Mouse (Mus musculus) spleen, adult 18-20 months (tissue): ENCODE results near the gene Arfgef2.

Experiments
- DNase-seq, 2 experiments: peaks; one replicate each; pipeline ENCODE4 v3.0.0; 2022; ENCODE audit warnings: mixed read lengths in 2 of 2

Arfgef2 gene

GRCm38 (mm10) chr2:166865476-166865875 is 60.1 kb downstream of the Arfgef2 start:
- no peak for DNase-seq

DNA sequence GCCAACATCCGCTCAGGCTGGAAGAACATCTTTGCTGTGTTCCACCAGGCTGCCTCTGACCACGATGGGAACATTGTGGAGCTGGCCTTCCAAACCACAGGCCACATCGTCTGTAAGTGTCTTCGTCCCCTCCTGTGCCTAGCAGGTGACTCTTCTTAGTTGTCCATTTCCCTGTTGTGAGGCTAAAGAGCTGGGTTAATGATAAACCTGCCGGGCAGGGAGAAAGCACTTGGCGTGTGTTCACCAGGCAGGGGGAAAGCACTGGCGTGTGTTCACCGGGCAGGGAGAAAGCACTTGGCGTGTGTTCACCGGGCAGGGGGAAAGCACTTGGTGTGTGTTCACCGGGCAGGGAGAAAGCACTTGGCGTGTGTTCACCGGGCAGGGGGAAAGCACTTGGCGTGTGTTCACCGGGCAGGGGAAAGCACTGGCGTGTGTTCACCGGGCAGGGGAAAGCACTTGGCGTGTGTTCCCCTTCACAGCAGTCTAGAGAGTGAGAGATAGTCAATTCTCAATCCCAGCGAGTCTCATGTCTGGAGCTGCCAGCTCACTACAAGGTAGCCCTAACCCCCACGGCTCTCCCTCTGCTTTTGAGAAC is 65.0 kb downstream of the Arfgef2 start:
- no peak for DNase-seq

DNA sequence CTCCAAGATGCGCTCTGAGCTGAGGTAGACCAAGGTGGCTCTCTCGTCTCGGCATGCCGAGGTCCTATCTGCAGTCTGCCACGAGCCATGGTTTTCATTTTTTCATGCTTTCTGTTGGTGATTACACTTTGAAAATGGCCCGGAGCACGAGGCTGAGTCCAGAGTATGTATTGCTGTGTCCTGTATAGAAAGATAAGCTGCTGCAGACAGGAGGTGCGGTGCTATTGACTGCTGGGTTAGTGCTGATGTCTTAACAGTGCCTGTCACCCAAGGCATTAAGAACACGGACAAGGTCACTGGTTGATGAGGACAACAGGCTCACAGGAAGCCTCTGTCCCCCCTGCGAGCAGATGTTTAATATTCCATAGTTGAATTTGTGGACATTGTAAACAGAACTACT is 65.5 kb downstream of the Arfgef2 start:
- DNase-seq = no peak

GRCm38 (mm10) chr2:166874675-166875280 is 69.4 kb downstream of the Arfgef2 start:
- no peak for DNase-seq

DNA sequence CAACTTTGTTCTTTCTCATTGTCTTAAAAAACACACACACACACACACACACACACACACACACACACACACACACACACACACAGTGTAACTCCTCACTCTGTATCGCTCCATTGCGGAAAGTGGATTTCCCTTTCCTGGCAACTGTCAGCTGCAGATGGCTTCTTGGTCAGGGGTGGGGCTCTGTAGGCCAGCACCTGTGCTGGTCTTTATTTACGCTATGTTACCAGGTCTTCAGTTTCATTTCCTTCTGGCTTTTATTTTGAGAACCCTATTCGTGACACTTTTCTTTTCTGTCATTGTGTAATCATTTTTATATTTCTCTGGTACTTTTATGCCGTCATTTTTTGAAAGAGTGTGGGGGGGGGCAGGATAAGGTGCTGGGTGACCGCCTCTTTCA is 70.2 kb downstream of the Arfgef2 start:
- peak in 1 of 2 experiments; percentile 35 for DNase-seq

DNA sequence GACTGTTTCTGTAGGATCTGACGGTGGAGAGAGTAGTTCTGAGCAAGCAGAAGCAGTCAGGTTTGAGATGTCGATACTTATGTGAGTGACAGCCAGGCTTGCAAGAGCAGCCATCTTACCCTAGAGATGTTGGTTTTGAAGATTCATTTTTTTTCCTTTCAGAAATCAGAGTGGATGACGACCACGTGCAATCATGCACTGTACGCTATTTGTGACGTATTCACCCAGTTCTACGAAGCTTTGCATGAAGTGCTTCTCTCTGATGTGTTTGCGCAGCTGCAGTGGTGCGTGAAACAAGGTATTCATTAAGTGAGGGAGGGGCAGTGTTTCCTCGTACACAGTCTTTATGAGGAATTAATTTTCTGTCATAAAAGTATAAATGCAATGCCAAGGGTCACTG is 70.9 kb downstream of the Arfgef2 start:
- no peak for DNase-seq

- no peak for DNase-seq
Observed at GRCm38 (mm10) chr2:166885066-166885465, 79.7 kb downstream of the Arfgef2 start.

- no peak for DNase-seq
Observed at GRCm38 (mm10) chr2:166885619-166886018, 80.2 kb downstream of the Arfgef2 start.

DNA sequence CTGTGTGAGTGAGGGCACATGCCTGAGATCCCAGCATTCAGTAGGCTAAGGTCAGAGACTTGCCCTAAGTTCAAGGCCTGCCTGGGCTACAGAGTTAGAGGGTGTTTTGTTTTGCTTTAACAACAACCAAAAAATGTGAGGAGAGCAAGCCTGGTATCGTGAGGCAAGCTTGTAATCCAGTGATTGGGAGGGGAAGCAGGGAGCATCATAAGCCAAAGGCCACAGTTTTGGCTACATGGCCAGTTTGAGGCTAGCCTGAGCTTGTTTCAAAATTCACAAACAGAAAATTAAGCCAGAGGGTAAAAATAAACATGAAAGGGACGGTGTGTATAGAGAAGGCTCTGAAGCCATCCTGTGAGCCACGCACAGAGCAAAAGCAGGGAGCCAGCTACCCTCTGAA is 80.8 kb downstream of the Arfgef2 start:
- no peak for DNase-seq

DNA sequence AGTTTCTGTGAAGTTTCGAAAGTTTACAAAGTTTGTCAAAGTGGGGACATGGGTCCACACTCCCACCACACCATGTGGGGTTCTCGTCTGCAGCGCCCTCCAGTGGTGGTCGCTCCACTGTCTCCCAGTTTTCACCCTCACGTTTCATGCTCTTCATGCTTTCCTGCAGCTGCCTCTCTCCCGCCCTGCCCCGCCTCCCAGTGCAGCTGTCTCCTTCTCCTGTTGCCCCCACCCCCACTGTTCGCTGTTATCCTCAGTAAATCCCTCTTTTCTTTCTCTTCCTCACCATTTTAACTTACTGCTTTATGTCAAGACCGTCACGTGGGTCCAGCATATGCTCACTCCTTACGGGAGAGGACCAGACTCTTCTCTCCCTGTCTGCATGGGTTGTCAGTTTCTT is 82.4 kb downstream of the Arfgef2 start:
- DNase-seq = no peak

- DNase-seq = no peak
Observed at GRCm38 (mm10) chr2:166891366-166891880, 86.0 kb downstream of the Arfgef2 start.

DNA sequence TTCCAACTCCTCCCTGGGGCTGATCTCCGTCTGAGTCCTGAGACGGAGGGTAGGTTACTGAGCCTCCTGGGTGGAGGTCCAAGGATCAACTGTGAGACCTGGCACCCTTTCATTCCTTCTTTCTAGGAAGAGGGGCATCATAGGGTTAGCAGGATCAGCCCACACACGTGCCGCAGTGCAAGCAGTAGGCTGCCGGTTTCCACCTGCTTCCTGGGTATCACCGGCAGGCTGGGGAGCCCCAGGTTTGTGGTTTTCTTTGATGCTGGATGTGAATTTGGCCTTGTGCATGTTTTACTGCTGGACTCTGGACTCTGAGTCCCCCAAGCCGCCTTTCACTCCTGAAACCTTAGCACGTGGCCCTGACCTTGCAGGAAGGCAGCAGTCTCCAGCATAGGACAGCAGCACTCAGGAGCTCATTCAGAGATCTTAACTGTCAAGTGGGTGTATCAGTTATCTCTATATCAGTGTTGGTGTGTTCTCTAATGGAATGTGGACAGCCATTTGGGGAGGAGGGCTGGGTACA is 86.8 kb downstream of the Arfgef2 start:
- DNase-seq = no peak

GRCm38 (mm10) chr2:166893036-166893435 is 87.6 kb downstream of the Arfgef2 start:
- DNase-seq = no peak

- no peak for DNase-seq
Observed at GRCm38 (mm10) chr2:166896368-166896767, 91.0 kb downstream of the Arfgef2 start.

GRCm38 (mm10) chr2:166896974-166897373 is 91.6 kb downstream of the Arfgef2 start:
- DNase-seq = no peak

DNA sequence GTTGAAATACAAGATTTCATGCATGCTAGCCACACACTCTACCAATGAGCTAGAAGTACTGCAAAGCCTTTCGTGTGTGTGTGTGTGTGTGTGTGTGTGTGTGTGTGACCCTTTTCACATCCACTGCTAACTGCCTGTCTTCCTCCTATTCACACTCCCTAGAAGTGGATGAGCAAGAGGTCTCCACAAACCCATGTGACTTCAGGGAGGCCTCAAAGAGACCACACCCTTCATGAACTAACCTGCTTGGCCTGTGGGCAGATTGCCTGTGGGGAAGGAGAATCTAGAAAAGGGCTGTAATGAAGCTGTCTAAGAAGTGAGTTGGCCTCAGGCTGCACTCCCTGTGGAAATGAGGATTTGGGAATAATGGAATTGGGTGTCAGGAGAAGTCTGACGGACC is 93.8 kb downstream of the Arfgef2 start:
- no peak for DNase-seq

DNA sequence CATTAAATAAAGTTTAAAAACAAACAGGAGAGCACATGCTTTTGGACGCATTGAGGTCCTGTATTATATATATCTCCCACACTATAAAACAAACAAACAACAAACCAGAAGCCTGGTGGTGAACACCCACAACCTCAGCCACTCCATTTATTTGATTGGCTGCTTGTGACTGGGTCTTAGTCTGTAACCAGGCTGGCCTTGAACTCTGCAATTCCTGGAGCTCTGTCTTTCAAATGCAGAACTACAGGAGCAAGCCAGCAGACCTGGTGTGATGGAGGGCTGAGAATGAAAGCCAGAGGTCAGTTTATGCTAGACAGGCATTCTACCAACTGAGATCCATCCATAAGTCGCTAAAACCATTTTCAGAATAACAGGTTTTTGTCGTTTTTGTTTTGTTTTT is 94.4 kb downstream of the Arfgef2 start:
- DNase-seq = no peak

DNA sequence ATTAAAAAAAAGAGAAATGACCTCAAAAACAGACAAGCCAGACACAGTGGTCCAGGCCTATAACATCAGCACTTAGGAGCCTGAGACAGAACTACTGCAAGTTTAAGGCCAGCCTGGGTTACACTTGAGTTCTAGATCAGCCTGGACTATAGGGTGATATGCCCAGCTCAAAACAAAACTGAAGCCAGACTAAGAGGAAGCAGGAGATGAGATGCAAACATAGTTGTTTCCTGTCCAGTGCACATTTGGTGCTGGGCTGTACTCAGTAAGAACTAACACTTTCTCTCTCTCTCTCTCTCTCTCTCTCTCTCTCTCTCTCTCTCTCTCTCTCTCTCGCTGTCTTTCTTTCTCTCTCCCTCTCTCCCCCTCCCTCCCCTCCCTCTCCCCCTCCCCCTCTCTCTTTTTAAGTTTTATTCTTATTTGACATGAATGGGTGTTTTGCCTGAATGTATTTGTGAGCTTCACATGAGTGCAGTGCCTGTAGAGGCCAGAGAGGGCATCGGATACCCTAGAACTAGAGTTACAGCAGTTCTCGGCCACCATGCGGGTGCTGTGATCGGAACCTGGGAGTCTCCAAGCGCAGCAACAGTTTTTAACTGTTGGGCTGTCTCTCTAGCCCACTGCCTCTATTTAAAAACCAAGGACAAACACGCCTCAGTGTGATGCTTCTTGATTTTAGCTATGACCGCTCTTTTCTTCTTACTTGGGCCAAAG is 95.6 kb downstream of the Arfgef2 start:
- peak in 1 of 2 experiments; percentile 16 for DNase-seq

GRCm38 (mm10) chr2:166903719-166904282 is 98.4 kb downstream of the Arfgef2 start:
- DNase-seq = no peak

- DNase-seq = peak; percentile 95 to 96
Observed at GRCm38 (mm10) chr2:166905711-166906522, 100.5 kb downstream of the Arfgef2 start, which contains the start of gene Cse1l. Gene Cse1l (plus strand): TSS chr2:166906040.

DNA sequence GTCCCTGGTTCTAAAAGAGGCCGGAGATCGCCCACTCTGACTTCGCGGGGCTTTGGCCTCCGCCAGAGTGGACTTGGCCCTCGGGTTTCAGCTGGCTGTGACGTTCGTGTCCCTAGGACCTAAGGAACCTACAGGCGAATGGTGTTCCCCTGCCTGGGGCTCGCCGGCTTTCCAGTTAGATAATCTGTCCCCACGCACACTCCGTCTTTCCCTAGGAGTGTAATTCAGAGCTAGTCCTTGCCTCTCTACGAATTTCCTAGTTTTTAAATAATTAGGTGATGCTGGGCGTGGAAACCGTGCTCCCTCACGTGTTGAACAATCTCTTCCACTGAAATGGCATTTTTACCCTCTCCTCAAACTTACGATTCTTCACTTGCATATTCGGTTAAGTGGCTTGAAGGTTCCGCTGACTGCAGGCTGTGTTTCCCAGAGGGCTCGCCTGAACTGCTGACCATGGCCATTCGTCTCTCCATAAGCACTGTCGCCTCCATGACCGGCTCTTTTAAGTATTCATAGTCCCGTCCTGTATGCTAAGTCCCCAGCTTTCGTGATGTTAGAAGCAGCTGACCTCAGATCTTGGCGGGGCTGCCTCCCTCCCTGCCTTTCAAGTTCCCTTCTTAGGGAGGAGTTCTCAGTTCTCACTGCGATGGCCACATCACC is 101.3 kb downstream of the Arfgef2 start:
- DNase-seq = no peak

GRCm38 (mm10) chr2:166909729-166910128 is 104.3 kb downstream of the Arfgef2 start:
- DNase-seq = no peak
